Mouse (Mus musculus) testis, postnatal 14 days (tissue): Measurements from ENCODE around the gene Man1a.

ENCODE experiments used
- DNase-seq: peaks from one replicate; pipeline ENCODE4 v3.0.0; 2021; ENCODE audit warnings: low spot score

The Man1a gene

DNA sequence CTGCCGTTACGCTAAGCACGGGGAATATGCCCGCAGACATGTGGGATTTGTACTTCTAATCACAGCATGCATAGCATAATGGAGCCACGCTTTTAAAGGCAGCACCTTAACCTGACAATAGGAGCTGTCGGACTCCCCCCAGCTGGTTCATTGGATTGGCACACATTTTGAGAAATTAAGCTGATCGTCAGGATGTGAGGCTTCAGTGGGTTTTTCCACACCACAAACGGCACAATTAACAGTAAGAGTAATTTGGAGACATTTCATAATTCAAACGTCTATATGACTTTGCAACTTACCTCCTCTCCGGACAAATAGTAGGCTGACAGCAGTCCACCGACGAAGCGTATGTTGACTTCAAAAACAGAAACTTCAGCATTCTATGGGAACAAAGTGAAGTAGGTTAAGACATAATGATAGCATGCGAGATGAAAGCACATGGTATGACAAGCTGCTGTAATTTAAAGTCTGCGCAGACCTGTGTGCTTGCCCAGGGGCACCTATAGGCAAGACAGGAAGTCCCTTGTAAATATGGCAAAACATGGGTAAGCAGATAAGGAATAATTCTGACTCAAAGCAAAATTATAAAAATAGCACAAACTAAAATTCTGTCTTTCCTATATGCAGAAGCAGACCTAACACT is 62.2 kb downstream of the Man1a start:
- no peak for DNase-seq

DNA sequence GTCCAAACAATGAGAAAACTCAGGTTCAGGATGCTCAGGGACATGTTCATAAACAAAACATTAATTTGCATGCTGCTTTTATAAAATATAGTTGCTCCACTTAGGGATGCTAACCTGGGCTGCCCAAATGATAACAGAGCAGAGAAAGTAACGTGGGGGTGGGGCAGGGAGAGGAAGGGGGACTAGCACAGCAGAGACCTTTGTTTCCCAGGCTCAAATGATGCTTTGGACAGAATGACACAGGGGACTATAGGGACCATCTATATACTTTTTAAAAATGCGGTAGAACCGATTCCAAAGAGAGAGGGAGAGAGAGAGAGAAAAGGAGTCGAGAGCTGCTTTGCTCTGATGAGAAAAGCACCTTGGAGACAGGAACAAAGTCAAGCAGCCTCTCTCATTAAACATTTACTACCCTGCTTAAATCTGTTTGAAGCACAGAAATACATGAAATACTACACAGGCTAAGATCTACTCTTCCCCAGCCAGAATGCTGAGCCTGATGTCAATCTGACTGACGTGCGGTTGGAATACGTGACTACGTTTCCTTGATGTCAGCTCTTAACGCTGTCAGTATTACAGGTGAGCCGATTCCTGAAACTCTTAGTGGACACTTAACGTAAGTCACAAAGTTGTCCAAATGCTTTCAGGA is 63.1 kb downstream of the Man1a start:
- no peak for DNase-seq

- no peak for DNase-seq
These were observed 67.3 kb downstream of the Man1a start for GRCm38 (mm10) chr10:54009154-54009553.

DNA sequence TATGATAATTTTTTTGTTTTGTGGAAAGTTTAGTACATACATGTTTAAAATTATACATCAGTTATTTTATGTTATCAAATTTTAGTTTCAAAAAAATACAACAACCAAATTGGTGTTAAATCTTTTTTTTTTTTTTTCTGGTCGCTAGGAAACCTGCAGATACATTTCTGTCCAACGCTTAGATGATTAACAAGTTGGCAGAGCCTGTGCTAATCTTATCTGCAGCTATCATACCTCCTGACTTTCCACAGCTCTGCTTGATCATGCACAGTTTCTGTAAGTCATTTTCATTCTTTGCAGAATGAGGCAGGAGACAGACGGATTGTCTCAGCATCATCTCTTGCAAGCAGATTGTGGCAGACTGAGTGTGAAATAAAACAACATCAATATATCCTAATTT is 69.5 kb downstream of the Man1a start:
- no peak for DNase-seq

DNA sequence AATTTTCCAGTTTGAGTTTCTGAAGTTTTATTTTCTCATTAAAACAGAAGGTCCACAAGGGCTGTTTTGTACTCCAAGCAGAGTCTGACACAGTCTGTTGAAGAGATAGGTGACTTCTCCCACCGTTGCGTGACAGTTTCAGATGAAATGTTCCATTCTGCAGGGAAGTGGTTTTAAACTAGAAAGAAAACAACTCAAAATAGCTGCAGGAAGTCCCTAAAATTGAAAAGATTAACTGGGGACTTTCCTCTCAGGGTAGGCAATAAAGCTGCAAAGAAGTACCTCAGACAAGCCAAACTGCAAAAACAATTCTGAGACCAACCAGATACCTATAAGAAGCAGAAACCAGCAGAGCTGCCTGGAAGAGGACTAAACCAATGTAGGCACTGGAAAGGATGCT is 70.6 kb downstream of the Man1a start:
- DNase-seq: no peak

DNA sequence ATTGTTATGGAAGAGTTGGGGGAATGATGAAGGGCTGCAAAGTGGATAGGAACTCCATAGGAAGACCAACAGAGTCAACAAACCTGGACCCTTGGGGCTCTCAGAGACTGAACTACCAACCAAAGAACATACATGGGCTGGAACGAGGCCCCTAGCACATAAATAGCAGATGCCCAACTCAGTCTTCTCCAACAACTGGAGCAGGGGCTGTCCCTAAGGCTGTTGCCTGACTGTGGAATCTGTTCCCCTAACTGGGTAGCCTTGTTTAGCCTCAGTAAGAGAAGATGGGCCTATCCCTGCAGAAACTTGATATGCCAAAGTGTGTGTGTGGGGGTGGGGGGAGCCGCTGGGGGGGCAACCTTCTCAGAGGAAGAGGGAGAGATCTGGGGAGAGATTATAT is 73.5 kb downstream of the Man1a start:
- DNase-seq: no peak

DNA sequence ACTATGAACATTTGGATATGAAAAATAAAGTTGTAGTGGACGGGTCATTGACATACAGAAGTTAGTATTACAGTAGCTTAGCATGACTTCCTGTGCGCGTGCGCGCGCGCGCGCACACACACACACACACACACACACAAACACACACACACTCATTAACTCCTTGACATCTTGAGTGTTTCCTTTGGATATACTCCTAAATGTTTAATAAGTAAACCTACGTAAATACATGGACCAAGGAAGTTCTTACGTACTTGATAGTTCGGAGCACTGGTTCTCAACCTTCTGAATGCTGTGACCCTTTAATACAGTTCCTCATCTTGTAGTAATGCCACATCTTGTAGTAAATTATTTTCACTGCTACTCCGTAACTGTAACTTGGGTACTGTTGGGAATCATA is 79.1 kb downstream of the Man1a start:
- DNase-seq: no peak

GRCm38 (mm10) chr10:53996216-53996615 is 80.2 kb downstream of the Man1a start:
- DNase-seq: no peak

GRCm38 (mm10) chr10:53994591-53994990 is 81.8 kb downstream of the Man1a start:
- no peak for DNase-seq

GRCm38 (mm10) chr10:53990434-53990833 is 86.0 kb downstream of the Man1a start:
- no peak for DNase-seq

- no peak for DNase-seq
These were observed 91.5 kb downstream of the Man1a start for GRCm38 (mm10) chr10:53984894-53985293.

DNA sequence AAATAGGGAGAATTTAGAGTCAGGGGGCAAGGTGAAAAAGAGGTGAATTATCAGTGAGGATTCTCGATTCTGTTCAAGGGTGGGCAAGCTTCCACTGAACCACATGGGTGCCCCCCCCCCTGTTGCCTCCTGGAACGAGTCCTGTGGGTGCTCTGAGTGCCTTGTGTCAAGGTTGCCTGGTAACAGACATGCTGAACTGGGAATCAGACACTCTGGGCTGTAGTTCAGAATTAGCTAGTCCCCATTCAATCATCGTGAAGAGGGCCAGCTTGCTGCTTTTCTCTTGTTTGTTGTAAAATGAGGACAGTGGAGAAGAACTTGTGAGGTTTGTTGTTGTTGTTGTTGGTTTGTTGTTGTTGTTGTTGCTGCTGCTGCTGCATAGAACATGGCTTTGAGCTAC is 92.3 kb downstream of the Man1a start:
- no peak for DNase-seq

DNA sequence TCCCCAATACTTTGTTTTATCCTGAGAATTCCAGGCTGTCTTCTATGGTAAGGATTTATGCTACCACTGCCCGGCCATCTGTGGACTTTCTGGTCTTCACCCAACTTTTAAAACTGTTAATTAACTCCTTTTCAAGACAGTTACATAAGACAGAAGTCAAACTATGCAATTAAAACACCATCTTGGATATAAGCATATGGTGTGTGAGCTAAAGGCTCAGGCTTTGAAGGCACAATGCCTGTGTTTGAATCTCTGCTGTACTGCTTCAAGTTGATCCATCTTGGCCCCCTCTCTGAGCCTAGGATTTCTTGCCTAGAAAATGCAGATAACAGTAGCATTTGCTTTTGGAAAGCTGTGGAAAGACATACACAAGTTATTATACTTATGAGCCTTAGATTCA is 97.8 kb downstream of the Man1a start:
- DNase-seq: no peak

GRCm38 (mm10) chr10:53974180-53974579 is 102.2 kb downstream of the Man1a start:
- DNase-seq: no peak

GRCm38 (mm10) chr10:53959759-53960158 is 116.7 kb downstream of the Man1a start:
- no peak for DNase-seq

GRCm38 (mm10) chr10:53941597-53941996 is 134.8 kb downstream of the Man1a start:
- no peak for DNase-seq

GRCm38 (mm10) chr10:53938199-53938598 is 138.2 kb downstream of the Man1a start:
- no peak for DNase-seq

- DNase-seq: no peak
These were observed 140.3 kb downstream of the Man1a start for GRCm38 (mm10) chr10:53936078-53936477.

DNA sequence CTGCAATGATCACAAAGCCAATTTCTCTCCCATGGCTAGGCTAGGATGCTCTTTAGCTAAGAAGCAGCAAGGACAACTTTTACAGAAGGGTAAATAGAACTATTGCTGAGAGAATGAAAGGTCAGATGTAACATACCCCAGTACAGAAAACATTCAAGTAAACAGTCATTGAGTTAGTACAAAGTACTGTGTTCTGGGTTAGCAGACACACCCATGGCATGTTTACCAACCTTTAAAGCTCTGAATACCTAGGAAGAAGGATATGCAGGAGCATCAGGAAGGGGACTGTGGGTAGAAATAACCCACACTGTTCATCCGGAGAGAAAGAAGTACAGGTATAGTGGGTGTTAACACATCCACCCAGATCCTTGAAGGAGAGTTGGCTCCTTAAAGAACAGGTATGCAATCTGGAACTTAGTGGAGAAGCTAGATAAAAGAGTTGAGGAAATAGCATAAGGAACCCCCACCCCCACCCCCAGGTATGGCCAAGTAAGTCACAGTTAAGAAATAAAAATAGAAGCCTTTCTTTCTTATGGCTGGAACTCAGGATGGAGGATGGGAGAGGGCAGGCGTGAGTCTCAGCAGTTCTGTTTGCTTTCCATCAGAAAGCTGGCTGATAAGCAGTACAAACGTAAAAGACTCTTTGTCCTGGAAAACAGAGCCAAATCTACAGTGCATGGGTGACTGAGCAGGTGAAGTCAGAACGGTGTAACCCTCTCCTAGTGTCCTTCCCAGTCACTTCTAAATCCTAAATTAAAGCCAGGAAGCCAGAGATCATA is 146.5 kb downstream of the Man1a start:
- DNase-seq: no peak

DNA sequence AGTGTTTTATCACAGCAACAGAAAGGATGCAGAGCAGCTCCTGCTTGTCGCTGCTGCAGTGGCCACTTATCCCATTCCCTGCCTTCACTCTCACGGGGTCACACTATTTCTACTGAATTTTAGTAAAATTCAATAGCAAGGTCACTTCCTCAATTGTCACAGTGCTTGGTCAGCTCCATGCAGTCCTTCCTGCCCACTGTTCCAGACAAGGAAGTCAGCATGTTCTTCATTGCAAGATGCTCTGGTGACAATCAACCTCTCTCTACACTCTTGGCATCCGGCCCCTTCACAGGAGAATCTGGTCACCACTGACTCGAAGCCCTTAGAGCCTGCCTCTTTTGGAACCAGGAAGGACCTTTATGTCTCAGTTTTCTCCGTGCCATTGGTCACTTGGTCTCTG is 148.5 kb downstream of the Man1a start:
- DNase-seq: no peak

DNA sequence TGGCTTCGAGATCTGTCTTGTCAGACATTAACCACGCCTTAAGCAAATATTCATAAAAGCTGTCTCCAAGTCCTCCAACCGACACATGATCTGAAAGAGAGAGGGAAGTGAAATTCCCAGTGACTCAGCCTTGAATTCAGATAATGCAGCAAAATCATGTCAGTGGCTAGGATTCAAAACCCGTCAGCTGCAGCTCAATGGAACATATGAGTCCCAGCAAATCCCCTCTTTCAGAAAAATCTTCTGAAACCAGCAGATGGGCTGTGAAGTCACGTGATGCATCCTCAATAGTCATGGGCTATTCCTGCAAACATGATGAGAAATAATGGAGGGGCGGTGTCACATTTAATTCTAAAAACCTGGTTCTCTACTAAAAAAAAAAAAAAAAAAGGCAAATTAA is 151.0 kb downstream of the Man1a start:
- no peak for DNase-seq

- no peak for DNase-seq
These were observed 154.2 kb downstream of the Man1a start for GRCm38 (mm10) chr10:53922236-53922635.

DNA sequence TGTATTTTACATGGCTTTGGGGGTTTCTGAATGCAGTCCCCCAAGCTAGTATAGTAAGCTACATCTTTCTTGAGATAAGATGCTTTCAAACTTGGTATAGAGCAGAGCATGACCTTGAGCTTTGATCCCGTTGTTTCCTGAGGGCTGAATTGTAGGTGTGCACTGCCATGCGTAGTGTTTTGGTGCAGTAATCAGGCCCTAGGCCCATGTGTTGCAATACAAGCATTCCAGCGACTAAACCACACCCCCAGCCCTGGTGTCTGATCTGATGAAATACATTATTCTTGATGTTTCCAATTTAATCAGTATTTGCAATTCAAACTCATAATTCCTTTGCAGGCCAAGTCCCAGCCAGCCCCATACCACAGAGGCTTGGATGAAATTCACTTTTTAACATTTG is 158.9 kb downstream of the Man1a start:
- DNase-seq: no peak
